13 mouse cellular contexts compared by ENCODE assay signal in the genomic region with DNA sequence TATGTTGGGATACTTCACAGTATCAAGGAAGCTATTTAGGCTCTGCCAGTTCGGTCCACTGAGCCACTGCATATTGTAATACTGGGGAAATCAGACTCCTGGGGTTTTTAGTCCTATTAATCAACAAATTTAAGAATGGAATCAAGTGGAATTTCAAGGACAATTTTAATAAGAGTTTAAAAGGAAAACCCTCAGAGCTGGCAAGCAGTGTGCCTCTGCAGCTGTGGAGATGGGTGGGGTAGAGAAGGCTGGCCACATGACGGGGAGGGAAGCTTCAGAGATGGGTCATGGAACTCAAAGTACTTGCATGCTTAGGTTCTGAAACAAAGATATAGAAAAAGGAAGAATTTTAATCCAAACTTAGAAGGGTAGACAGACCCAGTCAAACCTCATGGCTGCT.
"Had no signal": no experiment of that assay in that cellular context is flagged by ENCODE, and none has a peak within 500 bp of the region (broad histone marks: within the 10 kb centered on the region; RNA-seq: fewer than 3 reads in every experiment).

No protein-coding gene starts in this region.

- H3K9me3 ChIP-seq: limb, embryonic 12.5 days; liver, embryonic 12.5 days; neural tube, embryonic 12.5 days had no signal

- H3K27me3 ChIP-seq: limb, embryonic 12.5 days; liver, embryonic 12.5 days; neural tube, embryonic 12.5 days had no signal

- DNase-seq: kidney, postnatal 25 days; lung, embryonic 14.5 days; lung, postnatal 10 days; lung, postnatal 4 days; midbrain, embryonic 14.5 days; spleen, adult 18-20 months; thymus, adult 18-20 months; thymus, postnatal 25 days had no signal

- H3K4me1 ChIP-seq: liver, embryonic 12.5 days; neural tube, embryonic 12.5 days had no signal

- H3K4me3 ChIP-seq: left cerebral cortex, adult 2 months; limb, embryonic 12.5 days; liver, embryonic 12.5 days; midbrain, embryonic 10.5 days; neural tube, embryonic 12.5 days had no signal

- H3K27ac ChIP-seq: left cerebral cortex, adult 2 months; liver, embryonic 12.5 days; midbrain, embryonic 10.5 days; neural tube, embryonic 12.5 days had no signal

- ATAC-seq: liver, embryonic 12.5 days had no signal

- H3K4me2 ChIP-seq: limb, embryonic 12.5 days; liver, embryonic 12.5 days; lung, embryonic 14.5 days; neural tube, embryonic 12.5 days had no signal

- H3K9ac ChIP-seq: limb, embryonic 12.5 days; liver, embryonic 12.5 days; lung, embryonic 14.5 days; neural tube, embryonic 12.5 days had no signal

- H3K36me3 ChIP-seq: limb, embryonic 12.5 days; liver, embryonic 12.5 days; midbrain, embryonic 10.5 days; neural tube, embryonic 12.5 days had no signal
